Mouse (Mus musculus) mouse trophoblast stem cell (cell line): Measurements from ENCODE around the gene Cgnl1.

Source experiments
- in situ Hi-C, 2 experiments: fragments of 300-500 bp; cut with MseI, MboI; formaldehyde crosslinking; loops; 2 replicates in 1 of 2; 3 replicates in 1 of 2; pipeline ENCODE4 v1.15.1; 2025

Gene Cgnl1

DNA sequence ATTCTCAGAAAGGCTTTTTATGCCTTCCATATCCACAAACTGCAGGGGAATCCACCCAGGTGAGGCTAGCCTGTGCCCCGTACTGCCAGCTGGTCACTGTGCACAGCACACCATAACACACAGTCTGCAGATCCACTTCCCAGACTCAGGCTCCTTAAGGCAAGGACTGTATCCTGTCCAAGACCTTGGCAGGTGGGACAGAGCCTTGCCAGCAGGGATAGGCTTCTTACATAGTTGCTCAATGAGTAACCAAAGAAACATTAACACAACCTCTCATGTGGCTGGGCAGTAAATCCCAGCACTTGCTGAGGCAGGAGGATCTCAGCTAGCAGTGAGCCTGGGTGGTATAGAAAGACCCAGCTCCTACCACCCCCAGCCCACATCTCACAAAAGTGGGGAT is 3.3 kb downstream of the Cgnl1 start:
- in situ Hi-C loops: no loop called here

DNA sequence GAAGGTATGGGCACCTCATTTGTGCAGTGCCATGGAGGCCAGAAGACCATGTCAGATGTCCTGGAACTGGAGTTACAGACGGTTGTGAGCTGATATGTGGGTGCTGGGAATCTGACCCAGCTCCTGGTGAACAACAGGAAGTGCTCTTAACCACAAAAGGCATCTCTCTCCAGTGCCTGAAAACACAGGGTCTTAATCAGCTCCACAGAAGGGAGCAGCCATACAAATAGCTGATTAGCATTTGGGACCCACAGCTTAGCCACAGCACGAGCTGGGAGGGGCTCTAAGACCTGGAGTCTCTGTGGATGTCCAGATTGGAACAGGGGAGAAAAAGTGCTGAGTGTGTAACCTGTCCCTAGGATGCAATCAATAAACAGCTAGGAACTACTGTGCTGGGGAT is 4.5 kb downstream of the Cgnl1 start:
- in situ Hi-C loops: no loop called here

DNA sequence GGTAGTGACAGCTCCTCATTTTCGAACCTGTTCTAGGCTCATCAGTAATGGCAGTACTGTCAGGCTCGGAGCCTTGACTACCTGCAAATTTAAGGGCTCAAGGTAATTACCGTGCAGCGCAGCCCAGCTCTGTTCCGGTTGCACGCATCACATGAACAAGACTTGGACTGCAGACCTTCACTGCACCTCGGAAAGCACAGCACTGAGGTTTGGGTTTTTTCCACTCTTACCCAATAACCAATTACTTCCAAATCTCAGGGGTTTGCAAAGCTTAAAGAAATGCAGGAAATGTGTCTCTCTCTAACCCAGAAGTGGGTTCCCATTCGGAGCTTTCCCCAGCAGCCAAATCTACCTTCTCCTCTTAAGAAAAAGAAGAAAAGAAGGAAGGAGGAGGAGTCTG is 5.1 kb downstream of the Cgnl1 start:
- in situ Hi-C loops: no loop called here

DNA sequence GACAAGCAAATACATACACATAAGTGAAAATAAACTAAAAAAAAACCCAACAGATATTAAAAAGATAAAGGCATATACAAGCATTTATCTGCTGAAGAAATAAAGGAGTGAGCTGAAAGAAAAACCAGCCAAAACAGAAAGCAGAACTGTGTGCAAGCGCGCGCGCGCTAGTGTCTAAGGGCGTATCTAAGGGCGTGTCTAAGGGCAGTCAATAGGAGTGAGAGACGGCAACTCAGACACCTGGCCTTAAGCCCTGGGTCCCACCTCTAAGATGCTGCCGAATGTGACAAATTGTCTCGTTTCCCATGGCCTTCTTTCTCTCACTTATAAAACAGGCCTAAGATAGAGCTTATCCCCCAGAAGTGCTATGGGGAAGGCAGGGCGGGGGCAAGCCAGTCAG is 6.9 kb downstream of the Cgnl1 start:
- in situ Hi-C loops: no loop called here

DNA sequence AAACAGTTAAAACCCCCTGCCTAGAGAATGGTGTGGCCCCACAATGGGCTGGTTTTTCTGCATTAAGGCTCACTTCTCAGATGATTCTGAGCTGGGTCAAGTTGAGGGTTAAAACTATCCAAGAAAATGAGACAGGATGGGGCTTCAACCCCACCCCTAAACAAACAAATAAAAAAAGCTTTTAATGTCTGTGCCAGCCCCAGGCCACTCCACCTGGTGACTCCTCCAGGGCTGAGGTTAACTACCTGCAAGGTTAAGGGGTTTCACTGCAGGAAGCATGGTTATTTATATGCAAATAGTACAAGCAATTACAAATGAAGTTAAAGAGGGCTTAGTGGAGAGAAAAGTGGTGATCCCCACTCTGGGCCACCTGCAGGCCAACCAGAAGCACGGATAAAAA is 8.1 kb downstream of the Cgnl1 start:
- in situ Hi-C loops: no loop called here

DNA sequence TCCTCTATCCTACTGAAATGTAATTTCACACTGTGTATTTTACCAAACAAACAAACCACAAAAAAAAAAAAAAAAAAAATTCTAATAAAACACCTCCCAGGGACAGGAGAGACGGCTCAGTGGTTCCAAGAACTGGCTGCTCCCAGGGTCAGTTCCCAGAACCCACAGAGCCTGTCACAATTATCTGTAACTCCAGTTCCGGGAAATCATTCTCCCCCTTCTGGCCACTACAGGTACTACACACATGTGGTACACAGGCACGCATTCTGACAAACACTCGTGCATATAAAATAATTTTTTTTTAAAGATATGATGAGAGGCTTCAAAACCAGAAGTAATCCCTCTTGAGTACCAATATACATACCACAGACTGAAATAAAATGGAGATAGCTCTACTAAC is 9.7 kb downstream of the Cgnl1 start:
- in situ Hi-C loops: no loop called here

DNA sequence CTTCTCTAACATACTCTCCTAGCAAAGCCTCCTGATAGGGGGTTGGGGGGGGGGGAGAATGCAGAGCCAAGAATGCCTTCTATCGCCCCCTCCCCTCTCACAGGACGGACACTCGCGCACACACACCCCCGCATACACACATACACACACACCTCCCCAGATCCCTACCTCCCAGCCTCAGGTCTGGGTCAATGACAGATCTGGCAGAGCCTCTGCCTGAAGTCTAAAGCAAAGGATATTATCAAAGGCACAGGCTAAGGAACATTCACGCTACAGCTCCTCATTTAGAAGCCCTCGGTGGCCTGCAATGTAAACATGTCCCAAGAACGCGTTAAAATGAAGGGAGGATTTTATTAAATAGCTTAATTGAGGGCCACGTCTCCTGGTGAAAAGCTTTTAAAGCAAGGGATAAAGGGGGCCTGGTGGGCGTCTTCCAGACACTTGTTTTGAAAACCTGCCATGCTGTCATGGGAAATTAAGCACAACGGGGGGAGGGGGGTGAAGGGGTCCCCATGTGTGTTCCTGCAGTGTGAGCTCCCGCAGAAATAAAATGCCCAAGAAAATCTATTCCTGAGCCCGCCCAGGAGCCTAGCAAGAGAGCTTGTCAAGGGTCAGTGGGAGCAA is 10.8 kb downstream of the Cgnl1 start:
- in situ Hi-C loops: no loop called here

DNA sequence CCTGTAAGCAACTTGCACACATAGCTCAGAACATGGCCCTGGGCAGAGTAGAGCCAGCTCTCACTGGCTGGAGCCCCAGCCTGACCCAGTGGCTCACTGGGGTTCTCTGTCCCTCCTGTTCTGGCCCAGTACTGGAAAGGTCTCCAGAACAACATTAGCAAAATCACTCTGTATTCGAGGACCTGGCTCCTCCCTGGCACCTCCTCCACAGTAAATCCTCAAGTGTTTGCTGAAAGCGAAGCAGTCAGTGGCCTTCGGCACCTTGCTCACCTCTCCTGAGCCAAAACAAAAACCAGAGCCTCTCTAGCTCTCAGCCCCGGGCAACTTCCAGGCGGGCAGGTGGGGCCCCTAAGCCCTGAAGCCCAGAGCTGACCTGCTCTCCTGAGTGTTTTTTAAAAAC is 11.5 kb downstream of the Cgnl1 start:
- in situ Hi-C loops: no loop called here

DNA sequence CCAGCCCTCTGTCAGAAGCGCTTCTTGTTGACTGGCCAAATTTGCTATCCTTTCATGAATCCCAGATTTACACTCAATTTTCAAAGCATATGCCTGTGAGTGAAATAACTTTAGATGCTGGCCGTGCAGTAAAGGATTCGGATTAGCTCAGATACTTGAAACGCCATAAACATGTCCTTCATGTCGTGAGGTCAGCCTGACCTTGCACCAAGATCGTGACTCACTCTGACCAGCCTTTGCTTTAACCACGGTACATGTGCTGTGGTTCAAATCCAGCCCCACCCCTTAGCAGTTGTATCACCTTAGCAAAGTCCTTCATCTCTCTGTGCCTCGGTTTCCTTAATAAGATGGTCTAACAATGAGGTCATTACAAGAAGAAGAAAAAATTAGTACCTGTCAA is 14.0 kb downstream of the Cgnl1 start:
- in situ Hi-C loops: no loop called here

DNA sequence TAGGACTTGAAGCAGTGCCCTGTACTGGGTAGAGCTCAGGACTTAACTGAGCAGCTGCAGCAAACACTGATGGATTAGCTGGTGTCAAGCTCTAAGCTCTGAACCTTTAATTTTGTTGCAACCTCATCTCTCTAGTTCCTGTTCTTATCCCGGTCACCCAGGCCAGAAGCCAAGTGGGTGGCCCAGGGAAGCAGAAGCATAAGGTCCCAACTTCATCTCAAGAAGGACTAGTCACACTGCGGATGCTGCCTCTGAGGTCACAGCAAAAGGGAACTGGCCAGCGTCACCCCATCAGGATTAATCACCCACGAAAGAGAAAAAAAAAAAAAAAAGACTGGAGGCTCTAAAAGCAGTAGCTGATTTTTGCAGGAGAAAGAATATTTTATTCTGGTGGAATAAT is 14.5 kb downstream of the Cgnl1 start:
- in situ Hi-C loops: no loop called here

DNA sequence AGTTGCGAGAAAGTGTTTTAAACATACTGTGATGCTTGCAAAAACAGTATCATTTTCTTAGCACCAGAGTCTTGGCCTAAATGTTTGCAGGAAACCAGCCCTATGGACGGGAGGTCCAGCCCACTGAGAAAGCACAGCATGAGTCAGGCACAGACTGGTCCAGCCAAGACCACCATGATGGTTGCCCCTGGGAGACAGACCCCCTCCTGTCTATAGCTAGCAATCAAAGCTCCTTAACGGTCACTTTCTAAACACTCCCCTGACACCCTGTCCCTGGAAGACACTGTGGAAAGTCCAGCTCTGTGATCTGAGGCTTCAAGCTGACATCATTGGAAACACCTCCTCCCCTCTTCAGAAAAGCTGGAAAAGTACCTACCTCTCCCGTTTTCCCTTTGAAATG is 17.4 kb downstream of the Cgnl1 start:
- in situ Hi-C loops: no loop called here

DNA sequence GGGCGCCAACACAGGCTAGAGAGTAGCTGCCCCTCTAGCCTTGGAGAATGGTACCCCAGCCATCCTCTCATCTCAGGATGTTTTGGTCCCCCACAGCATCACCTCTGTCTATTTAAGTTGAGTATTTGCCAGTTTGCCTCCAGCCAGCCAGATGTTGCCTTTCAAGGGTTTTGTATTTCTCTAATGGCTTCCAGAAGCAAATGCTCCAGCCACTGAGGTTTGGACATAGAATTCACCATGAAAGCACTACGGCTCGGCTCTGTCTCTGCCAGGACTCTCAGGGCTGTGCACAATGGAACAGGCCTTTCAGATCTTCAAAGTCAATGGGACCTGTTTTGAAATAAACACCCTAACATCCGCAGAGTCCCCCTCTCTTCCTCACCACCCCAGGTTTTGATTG is 17.9 kb downstream of the Cgnl1 start:
- in situ Hi-C loops: no loop called here

DNA sequence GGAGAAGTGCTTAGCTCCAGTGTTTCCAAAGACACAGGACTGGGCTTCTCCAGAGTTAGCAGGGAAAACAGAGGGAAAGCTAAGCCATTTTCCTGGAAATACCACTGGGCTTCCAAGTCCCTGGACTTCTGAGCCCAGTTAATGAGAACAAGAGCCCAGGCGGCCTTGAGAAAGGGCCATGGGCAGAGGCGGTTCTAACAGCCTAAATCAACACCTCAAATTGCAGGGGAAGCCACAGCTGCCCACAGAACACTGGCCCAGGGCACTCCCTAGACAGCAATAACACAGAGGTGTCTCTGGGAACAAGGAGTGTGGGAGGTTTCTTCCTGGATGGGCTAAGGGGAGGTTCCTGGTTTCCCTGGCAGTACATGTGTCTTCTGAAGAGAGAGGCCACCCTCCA is 18.3 kb downstream of the Cgnl1 start:
- in situ Hi-C loops: no loop called here

DNA sequence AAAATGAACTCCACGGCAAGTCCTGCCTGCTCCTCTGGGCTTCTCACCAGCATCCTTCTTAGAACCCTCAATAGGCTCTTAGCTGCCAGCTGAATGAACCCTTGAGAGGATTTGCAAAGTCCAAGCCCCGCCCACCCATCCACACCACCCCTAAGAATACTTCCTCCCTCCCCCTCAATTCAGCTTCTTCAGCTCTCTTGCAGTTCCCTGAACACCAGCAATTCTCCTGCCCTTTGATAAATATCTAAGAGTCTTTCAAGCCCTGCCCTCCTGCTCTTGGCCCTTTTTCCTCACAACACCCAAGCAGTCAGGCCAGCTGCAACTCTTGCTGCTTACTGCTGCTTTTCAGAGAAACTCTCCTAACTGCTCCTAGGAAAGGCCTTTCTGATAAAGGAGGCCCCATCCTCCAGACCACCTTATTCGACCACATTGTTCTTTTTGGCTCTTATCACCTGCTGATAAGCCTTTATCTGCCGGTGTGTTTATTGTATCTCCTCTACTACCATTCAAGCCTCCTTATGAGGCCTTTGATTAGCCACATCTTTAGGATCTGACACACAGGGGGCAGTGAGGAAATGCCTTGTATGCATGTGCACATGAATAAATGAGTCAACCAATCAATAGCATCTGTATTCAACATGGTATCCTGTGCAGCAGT is 21.3 kb downstream of the Cgnl1 start:
- in situ Hi-C loops: no loop called here

DNA sequence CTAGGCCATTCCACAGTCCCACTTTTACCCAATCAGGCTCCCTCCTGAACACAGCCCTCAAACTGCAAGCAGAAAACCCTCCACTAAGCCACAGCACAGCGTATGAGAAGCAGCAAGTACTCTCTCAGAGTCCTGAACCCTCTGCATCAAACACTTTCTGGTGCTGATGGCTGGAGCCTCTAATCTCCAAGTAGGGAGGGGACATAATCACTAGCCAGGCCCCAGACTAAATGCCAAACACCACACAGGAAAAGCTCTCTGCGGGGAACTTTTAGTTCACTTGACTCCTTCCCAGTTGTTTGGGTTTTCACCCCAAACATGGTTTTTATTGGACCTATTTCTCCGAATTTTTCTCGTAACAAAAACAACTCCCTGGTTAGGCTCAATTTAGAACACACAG is 25.0 kb downstream of the Cgnl1 start:
- in situ Hi-C loops: no loop called here

DNA sequence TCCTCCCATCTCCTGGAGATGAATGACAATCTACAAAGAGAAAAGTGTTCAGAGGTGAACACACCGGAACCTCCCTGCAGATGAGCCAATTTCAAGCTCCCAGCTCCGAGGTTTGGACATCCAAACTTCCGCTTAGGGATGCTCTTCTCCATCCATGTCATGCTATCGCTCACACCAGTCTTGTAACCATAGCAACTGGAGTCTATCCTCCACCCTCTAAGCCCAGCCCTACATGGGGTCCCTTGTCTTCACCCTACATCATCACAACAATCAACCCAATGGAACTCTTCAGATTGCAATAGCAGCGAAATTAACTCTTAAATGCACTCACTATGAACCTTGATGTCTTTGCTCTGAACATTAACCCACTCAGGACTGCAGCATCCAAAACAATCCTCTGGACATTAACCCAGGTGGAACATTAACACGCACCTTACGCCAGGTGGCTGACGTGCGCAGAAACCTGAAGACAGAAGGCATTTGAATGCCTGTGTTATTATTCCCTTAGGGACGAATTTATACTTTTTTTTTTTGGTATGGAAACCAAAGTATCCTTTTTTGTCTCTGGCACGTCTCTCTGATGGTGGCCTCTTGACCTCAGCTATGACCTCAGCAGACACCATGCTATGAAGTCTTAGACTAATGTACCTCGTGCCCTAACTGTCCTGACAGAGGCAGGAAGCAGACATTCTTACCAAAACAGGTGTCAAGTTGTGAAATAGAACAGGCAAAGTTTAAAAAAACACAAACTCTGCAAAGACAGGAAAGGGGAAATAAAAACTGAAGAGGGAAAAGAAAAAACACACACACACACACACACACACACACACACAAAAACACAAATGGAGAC is 33.1 kb downstream of the Cgnl1 start:
- in situ Hi-C loops: no loop called here

DNA sequence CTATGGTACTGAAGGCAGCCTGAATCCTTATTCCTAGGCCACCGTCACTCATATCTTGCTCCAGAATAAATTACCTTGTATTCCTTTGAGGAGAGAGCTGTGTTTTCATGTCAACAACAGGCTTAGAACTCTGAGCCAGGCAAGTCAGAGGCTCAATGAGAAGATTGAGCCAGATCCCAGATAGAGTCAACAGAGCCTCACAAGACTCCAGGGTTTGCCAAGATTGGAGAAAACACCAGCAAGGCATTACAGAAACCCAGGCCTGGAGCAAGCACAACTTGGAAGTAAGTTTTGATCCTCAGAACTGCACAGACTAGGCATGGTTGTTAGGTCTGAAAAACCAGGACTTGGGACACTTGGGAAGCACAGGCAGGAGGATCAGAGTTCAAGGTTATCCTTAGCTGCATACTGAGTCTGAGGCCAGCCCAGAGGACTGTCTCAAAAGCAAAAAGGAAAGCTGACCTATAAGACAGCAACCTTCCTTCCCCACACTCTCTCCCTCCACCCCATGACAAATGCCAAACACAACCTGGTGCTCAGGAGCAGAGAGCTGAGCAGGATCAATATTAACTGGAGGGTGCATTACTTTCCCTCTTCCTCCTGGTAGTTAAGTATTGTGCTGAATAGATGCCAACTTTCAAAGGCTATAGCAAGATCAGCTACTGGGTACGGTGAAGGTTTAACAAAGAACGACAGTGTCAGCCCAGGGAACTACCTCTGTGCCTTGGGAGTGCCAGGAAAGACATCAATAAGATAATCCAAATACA is 34.0 kb downstream of the Cgnl1 start:
- in situ Hi-C loops: no loop called here

DNA sequence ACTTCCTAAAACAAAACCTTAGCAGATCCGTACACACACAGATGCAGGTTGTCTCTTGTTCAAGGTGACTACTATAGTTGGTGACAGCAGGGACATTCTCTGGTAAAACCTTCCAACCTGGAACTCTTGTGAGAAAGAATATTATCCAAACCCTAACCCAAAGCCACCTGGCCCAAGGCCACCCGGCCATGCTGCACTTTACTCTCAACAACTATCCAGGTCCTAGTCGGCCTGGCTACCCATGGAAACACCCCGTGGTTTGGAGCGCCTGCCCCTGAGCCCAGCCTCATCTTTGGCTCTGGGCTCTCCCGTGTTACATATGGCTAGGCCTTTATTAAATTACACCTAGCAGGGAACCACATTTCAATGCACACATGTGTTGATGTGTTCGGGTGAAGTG is 35.5 kb downstream of the Cgnl1 start:
- in situ Hi-C loops: no loop called here

DNA sequence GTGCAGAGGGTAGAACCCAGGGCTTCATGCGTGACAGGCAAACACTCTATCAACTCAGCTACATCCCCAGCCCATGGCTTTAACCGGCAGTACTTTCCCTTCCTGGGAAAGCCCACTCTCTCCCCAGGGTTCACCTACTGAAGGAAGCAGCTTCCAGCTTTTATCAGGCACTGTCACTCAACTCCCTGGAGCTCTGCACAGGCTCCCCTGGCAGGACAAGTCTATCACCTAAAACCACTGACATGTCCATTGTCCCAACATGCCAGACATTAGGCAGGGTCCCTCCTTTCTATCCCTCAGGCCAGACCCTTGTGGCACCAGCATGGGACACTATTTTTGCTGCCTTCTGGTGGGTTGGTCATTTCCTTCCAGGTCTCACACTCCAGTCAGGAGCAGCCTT is 37.8 kb downstream of the Cgnl1 start:
- in situ Hi-C loops: no loop called here

DNA sequence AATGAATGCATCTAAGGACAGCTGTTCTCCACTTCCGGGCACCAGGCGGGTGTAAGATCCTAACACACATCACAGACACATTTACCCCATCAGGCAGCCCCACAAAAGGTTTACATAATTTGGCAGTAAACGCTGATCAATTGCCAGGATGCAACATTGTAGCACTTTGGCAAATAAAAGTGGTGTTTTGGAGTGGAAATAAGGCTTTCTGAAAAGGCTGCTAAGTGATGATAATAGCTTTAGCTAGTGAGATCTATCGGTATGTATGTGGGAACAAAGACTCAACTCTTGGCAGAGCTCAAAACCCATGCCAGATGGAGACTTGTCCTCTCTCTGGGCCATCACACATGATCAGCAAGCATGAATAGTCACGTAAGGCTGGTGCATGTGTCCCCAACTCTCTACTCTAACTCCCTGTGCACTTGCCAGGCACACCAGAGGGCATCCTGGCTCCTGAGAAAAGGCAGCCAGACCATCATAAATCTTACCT is 42.5 kb downstream of the Cgnl1 start:
- in situ Hi-C loops: no loop called here

DNA sequence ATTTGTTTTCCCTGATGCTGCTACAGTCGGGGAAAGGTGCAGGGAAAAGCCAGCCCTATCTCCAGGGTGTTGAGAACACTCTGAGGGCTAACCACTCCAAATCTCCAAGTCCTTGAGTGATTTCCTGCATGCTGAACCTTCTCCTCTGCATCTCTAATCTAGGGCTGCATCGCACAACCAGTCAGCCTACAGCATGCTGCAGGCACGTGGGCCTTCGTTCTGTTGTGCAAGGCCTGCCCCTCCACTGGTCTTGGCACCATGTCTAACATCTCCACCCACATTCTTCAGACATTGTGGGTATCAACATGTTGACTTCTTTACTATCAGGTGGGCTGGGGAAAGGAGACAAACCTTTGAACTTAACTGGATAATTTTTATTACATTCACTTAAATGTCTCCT is 44.2 kb downstream of the Cgnl1 start:
- in situ Hi-C loops: no loop called here

DNA sequence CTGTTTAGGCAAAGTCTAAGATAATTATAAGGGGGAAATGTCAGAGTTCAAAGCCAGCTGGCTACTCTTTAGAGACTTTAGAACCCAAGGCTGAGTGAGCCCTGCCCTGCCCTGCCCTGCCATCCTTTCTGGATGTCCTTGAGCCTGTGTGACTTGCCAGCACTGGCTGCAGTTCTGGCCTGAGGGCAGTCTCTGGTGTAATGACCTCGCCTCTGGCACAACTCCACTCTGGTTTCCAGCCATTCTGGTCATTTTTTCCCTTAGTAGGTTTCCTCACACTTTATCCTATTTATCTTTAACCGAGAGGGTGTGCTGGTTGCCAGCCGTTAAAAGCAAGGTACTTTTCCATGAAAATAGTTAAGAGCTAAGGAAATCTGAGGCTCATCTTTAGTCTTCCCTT is 45.3 kb downstream of the Cgnl1 start:
- in situ Hi-C loops: no loop called here
